Mouse (Mus musculus) bone marrow macrophage, adult 2 months (primary cell): ENCODE measurements around the gene Xab2.

ENCODE experiments used
- CTCF ChIP-seq: IDR thresholded peaks from 2 replicates; pipeline ENCODE4 v1.5.1; 2012; ENCODE audit warnings: low read depth, mild to moderate bottlenecking, low read length, moderate library complexity
- POLR2A ChIP-seq: IDR thresholded peaks from 2 replicates; pipeline ENCODE4 v1.6.1; 2012; ENCODE audit warnings: mild to moderate bottlenecking, low read depth, low read length, borderline replicate concordance

GRCm38 (mm10) chr8:3609816-3610150 lies 11.3 kb downstream of the Xab2 start:
- no peak for TF ChIP-seq CTCF
- TF ChIP-seq POLR2A: no peak
